Mouse (Mus musculus): ENCODE measurements around the gene Iqsec3.

Iqsec3 gene

DNA sequence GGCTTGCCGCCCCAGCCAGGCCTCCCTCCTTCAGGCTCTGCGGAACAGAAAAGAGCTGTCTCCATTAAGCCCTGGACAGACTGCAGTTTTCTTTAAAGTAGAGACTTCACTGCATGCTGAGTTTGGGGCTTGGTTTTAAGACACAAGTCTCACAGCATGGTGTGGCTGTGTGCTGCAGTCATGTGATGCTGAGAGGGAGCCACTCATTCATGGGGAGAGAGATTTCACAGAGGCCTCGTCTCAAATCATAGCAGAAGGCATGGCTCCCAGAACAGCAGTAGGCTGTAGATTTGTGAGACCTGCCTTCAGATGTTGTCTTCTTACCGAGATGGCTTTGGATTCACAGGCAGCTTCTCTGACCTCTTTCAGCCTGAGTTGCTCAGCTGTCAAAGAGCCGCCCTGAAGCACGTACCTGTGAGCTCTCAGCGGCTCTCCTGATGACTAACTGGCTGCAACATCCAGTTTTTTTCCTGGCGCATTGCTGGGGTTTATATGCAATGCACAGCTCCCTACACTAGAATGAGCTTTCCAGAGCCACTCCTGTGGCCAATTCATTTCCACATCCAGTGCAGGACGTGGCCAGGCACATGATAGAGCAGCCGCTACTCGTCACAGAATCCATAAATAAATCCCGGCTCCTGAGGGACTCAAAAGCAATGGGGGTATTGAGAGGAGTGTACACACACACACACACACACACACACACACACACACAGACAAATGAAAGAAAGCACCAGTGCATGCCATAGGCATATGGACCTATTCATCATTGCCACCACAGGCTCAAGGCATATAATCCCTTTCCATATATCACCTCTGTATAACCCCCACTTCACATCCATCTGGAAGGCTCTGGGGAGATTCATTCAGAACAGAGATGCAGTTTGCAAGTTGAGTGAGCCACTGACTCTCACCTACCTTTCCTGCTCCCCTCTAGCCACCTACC, 18.7 kb downstream of the Iqsec3 start:
- in situ Hi-C loops (cut with MboI, MseI), result no loop called here

DNA sequence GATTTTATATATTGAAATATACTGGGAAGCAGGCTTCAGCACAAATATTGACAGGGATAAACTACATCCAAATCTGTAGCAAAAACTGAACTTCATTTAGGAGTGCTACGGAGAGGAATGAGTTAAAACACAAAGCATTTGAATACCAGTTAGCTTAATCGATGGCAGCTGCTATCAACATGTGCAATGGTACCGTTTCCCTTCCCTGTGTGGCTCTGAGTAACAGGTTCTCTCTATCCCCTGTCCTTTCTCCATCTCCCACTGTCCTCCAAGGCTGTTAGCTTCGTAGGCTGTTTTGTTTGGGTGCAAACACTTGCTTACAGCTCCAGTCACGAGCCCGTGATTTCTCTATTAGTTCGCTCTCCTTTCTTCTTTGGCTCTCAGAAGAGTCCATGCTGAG, 19.7 kb downstream of the Iqsec3 start:
- in situ Hi-C loops (cut with MboI, MseI), result no loop called here

DNA sequence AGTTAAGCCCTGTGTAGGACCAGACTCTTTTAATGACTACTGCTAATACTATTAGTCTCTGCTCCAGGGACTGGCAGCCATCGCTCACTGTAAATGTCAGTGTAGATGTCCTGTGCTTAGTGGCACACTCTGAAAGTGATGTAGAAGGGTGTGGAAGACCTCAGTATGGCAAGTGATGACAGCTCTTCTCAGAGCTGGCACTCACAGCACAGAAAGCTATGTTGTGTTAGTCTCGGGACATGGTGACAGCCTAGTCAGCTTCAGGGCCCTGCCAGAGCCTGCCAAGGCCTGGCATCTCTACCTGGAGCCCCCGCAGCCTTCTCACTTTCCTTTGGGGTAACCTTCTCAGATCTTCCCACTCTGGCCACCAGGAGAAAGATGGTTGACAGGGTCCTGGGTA, 21.8 kb downstream of the Iqsec3 start:
- in situ Hi-C loops (cut with MboI, MseI), result no loop called here

DNA sequence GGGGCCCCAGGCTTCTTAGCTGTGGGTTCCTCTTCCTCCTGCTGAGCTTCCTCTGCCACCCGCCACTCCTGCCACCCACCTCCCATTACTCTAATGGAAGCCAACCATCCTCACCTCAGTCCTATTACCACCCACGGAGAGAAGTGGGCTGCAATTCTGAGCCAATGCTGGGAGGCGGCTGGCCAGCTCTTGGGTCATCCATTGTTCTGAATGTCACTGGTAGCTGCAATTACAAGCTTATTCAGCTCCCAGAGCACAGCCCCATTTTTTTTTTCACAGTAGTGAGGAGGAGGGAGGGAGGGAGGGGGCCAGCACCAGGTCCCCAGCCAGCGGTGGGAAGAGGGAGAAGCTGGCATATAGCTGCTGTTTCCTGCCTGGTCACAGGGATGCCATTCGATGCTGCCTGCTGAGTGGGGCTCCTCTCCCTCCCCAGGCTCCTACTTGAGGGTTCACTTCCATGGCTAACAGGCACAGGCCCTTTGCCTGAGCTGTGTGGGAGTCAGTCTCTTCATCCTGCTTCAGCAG, 32.7 kb downstream of the Iqsec3 start:
- in situ Hi-C loops (cut with MboI, MseI), result no loop called here

DNA sequence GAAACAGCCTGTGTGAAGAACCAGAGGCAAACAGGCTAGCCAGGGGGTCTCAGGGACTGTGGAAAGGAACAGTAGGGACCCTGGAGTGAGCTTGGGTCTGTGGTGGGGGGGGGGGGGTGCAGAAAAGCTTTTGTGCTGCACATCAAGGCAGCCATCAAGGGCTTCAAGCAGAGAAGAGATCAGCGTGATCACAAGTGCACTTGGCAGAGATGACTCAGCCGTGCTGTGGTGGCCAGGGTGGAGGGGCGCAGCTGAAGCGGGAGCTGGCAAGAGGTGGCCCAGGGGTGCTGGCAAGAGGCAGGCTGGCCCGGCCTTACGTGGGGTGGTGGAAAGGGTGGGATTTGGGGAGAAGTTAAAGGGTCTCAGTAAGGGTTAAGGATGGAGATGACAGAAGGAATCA, 48.6 kb downstream of the Iqsec3 start:
- in situ Hi-C loops (cut with MboI, MseI), result no loop called here

DNA sequence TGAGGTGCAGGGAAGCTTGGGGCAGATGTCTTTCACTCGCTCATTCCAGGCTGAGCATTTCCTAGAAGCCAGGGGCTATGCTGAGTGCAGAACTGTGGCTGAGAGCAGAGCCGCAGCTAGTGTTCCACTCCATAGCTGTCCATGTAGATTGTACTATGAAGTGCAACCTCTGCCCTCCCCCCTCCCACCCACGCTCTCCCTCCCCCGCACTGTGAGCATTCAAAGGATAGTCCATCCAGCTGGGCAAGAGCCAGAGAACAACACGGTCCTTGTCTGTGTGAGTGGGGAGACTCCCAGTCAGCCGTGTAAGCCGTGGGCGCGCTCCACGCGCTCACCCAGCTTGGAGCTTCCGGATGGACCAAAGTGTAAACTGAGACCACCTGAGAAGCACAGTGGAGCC, 49.1 kb downstream of the Iqsec3 start:
- in situ Hi-C loops (cut with MboI, MseI), result no loop called here

DNA sequence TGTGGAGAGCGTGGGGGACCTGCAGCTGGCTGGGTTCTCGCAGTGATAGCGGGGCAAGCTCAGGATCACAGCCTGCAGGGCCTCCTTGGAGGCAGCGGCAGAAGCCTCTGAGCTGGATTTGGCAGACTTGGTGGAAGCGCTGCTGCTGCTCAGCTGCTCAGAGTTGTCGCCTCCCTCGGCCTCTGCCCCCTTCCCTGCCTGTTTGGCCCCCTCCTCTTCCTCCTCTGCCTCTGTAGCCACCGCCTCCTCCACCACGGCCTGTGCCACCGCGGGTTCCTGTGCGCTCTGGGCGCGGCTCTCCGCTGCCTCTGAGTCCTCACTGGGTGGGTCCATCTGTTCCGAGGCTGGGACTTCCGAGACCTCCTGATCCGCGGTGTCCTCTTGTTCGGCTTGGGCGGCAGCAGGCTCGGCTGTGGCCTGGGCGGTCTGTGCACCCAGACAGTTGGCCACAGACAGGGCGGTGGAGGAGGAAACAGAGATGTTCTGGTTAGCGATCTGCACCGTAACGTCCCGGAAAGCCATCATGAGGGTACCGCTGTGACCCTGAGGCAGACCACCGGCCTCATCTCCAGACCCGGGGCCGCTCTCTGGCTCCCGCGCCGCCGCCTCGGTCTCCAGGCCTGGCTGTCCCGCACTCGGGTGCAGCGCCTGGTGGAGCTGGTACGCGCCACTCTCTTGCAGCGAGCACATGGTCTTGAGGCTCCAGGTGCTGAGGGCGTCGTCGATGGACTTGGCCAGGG, 60.8 kb downstream of the Iqsec3 start:
- in situ Hi-C loops (cut with MboI, MseI), result no loop called here

DNA sequence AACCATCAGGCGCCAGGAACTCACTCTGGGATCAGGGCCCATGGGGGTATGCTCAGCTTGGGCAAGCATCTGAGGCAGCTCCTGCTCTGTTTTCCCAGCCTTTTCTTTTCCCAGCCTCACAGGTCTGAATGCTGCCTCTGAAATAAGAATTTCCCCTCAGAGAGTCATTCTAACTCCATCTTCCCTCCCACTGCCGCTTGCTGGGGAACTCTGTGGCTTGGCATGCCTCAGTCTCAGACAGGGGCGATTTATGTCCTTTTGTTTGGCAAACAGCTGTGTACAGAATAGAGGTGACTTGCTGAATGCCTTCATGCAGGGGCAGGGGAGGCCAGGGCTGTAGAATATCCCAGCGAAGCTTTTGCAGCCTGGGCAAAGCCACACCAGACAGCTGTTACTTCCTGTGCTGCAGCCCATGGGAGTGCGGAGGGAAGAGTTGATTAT, 65.9 kb downstream of the Iqsec3 start:
- in situ Hi-C loops (cut with MboI, MseI), result no loop called here

DNA sequence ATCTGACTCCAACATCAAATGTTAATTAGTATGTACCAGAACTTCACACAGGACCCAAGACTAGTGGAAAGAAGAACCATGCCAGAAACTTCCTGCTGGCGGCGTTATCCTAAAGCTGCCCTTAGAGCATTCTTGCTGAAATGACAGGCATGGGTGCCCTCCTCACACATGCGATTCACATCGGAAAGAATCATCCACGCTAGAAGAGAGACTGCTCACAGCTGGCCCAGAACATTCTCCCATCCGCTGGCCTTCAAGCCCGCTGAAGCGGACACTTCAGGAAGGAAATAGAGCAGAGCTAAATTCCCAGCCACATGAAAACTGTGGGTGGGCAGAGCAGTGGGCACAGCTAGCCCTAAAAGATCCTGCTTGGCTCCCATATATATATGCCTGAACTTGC, 68.2 kb downstream of the Iqsec3 start:
- in situ Hi-C loops (cut with MboI, MseI), result no loop called here

DNA sequence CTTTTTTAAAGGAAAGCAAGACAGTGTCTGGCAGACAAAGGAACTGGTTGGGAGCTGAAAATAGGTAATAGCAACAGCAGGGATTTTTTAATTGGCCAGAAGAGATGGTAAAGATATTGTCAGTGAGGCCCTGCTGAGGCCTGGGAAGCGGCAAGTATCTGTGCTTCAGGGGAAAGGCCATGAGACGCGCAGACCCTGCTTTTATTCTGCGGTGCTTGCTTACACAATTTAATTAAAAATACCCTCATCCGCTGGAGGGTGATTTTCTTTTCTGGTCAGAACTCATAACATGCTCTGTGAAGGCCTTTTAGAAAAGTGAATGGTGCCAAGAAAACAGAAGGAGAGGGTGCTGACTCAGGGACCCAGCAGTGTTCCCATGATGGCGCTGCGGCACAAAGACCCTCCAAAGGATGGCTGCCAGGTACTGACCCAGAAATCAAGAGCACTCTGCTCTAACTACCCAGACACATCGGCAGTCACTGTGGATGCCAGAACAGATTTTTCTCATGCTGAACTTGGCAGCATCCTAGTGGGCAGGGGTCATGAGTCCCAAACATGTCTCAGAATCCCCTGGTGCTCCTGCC, 70.7 kb downstream of the Iqsec3 start:
- in situ Hi-C loops (cut with MboI, MseI), result no loop called here

DNA sequence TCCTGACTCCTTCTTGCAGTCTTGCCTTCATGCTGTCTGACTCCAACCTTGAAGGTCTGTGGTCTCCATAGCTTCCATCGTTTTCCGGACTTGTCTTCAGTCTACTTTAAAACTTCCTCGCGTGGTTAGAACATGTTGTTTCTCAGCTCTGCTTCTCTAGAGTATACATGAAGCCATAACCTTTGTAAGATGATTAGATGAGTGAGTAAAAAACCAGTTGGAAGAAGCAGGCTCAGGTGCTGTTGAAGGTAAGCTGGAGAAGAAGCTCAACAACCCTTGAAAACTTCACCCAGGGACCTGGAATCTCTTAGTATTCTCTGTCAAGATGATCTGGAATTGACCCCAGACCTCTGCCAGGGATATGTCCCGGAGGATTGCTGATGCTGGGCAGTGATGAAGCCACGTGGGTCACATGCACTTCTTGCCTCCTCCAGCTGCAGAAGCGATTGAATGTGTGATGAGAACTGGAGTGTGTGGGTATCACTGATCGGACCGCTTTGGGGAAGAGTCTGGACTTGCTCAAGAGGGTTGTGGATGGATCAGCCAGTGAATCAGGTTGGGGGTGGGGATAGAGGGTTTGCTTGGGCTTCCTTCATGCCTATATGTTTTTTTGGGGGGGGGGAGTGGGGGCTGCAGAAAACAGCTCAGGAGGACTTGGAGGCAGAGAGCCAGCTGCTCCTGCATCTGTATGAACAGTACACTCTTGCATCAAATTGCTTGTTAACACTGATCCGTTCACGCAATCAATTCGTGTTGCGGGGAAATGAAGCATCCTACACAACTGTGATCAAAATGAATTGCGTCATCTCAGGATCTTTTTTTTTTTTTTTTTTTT, 71.4 kb downstream of the Iqsec3 start:
- in situ Hi-C loops (cut with MboI, MseI), result no loop called here

DNA sequence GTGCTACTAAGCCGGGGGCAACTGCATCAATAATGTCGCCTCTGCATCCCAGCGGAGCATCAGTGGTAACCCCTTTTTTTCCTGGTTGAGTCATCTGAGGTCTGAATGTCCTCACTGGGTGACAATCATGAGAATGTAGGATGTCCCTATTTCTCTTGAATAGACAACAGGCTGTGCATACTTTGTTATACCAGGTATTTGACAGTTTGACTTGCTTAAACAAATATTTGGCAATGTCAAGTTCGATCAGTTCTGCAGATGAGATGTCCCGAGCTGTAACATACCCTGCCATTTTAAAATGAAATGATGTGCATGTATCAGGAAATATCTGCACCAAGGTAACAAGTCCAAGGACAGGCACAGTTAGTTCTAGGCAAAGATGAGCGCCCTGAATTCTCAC, 72.3 kb downstream of the Iqsec3 start:
- in situ Hi-C loops (cut with MboI, MseI), result no loop called here

DNA sequence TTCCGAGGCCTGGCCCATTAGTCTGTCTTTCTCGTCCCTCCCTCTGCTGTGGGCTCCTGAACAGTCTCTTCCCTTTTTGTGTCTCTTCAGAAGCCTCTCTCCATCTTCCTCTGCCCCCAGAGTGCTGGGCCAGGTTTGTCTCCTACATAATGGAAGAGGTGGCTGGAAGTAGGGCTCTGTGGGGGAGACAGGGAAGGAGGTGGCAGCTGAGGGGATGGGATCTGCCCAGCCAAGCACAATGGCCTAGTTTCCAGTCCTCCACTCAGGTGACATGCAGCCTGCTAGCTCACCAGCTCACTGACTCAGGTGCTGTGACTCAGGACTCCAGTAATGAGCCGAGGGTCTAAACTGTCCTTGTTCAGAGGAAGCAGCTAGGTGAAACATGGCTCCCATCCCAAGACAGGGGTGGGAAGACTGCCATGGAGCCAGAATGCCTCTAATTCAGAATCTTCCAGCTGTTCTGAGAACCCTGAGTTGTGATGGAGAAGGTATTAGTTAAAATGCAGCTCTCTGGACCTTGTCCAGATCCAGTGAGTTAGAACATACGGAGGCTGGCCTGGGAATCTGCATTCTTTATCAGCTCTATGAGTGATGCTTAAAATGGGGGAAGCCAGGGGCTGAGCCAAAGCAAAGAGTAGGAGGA, 80.7 kb downstream of the Iqsec3 start:
- in situ Hi-C loops (cut with MboI, MseI), result no loop called here

DNA sequence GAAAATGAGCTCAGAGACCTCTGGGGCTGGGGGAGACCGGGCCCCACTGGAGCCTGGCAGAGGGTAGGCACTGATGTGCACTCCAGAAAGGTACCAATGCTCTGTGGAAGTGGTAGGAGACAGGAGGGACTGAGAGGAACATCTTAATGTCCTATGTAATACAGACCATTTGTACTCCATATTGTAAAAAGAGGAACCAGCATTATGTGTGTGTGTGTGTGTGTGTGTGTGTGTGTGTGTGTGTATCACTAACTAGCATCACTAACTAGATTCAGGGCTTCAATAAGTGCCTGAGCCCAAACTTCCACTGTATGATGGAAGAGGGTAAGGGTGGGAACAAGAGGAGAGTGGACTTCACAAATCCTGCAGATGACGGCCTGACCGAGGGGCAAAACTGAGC, 88.1 kb downstream of the Iqsec3 start:
- in situ Hi-C loops (cut with MboI, MseI), result no loop called here

DNA sequence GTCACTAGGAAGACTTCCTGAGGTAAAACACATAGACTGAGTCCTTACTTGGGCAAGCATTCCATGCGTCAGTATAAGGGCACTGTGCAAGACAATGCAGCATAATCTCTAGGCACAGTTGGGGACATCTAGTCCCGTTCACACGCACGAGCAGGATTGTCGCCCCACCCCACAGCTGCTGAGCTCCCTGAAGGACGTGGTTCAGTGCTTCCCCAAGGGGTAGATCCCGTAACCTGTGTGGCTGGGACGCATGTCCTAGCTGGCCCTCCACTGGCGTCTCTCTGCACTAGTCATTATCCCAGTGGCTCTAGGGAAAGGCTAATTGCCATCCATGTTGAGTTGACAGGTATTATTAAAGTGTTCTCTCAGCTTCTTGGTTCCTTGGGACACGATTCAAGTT, 91.4 kb downstream of the Iqsec3 start:
- in situ Hi-C loops (cut with MboI, MseI), result no loop called here

DNA sequence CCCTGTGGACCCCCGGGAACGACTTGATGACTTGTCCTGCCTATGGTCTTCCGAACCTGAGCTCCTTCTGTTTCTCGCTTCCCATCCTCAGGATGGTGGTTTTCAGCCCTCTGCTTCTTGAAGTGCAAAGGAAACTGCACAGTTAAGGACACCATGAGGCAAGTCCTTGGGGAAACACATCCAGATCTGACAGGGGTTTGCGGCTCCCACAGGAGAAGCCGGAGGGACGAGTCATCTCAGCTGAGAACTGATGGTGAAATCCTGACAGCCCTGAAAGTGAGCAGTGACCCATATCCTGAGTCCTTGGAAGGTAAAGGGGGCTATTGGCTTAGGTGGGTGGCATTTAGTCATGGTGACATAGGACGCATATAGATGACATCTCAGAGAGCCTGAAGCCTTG, 92.9 kb downstream of the Iqsec3 start:
- in situ Hi-C loops (cut with MboI, MseI), result no loop called here

DNA sequence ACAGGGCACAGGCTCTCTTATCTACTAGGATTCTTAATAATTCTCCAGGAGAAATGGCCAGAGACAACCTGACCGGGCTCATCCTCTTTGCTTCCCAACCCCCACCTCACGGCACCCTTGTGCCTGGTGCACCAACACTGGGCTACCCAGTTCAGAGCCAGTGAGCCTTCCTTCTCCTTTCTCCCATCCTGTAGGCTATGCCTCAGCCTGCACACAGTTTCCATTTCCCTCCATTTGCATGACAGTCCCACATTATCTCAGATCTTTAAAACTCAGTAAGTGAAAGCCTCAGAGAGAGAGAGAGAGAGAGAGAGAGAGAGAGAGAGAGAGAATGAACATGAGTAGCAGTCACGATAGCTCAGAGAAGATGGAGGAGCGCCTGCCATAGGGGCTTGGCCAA, 95.2 kb downstream of the Iqsec3 start:
- in situ Hi-C loops (cut with MboI, MseI), result no loop called here

DNA sequence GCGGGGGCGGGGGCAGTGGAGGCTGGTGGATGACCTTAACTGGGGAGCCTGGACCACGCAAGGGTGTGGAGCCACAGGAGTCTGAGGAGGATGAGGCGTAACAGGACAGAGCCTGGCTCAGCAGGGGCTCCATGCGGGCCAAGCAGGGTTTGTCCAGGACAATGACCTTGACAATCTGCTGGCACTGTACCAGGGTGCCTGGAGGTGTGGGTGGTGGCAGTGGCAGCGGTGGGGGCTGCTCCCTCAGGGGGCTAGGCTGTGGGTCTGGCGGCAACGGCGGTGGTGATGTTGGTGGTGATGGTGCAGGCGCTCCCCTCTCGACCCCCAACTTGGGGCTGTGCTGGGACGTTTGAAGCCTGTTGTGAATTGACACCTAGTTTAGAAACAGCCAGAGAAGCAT, 97.3 kb downstream of the Iqsec3 start:
- in situ Hi-C loops (cut with MboI, MseI), result no loop called here

DNA sequence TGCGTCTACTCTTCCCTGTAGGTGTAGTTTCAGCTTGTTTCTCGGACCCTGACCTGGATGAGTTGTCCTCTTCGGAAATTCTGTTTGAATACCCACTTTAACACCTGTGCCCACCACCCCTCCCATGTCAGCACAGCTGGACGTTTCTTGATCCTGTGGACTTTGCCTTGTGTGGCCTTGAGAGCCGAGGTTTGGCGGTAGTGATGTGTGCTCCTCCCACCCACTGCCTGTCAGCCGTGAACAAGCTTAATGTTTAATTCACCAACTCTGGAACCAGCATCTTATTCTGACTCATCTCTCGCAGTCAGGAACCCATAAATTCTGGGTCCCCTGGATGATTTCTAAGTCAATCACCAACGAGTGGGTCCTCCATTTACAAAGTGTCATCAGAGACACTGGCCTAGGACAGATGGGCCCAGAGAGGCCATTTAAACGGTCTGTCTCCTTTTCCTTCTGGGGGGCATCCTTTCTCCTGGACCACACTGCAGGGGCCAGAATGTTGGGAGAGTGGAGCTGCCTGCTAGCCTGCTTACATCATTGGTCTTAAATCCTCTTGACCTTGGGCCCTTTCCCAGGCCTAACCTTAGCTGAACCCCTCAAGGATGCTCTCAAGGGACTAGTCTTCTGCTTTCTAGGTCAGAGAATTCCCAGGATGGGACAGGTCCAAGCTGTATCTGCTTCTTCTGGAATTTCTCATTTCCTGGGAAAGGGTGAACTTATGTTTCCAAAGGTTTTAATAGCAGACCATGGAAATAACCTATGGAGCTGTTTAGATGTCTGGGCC, 102.1 kb downstream of the Iqsec3 start:
- in situ Hi-C loops (cut with MboI, MseI), result no loop called here

DNA sequence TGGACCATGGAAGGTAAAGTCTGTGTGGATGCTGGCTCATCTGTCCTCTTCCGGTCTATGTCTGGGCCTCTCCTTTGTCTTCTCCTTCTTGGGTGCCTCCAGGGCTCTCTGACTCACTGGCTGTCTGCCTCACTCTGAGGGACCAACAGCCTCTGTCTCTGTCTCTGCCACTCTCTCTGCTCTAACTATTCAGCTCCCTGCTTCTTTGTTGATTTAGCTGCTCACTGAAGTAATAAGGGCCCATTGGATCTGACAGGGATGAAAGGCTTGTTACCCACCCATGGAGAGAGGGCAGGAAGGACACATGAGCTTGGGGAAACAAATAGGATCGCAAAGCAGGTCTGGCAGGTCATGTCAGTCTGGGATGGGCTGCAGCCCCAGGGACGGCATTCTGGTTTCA, 106.4 kb downstream of the Iqsec3 start:
- in situ Hi-C loops (cut with MboI, MseI), result no loop called here

All from T-helper 2 cell (primary cell).